In the genomic region with DNA sequence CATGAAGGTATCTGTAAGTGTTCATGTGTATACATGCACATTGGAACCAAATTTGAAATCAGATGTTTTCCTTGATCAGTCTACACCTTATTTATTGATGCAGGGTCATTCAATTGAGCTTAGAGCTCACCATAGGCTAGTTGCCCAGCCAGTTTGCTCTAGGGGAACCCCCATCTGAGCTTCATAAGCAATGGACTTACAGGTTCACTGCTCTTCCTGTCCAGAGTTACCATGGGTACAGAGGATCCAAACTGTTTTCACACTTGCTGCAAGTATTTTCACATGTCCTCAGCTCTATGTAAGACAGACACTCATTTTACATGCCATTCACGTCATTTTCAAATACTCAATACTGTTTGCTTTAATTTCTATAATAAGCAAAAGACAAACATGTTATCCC, we compare ENCODE assay signal across 26 mouse cellular contexts.
DNase-seq lines count a peak whose midpoint lies in the region; ATAC-seq and TF ChIP-seq lines count a peak whose summit lies in the region.
"Had no signal": no experiment of that assay in that cellular context is flagged by ENCODE, and none has a peak within 500 bp of the region (broad histone marks: within the 10 kb centered on the region; RNA-seq: fewer than 3 reads in every experiment).

No protein-coding gene starts in this region.

- DNase-seq in kidney, adult 2 months, result peak; percentile 60
- DNase-seq in kidney, postnatal 4 days, result no peak
- DNase-seq in kidney, adult 9 months, result peak; percentile 57
- DNase-seq in kidney, postnatal 14 days, result peak; percentile 22
- peak; percentile 8 for DNase-seq in A20 (ENCODE audit: low read depth, low spot score)
- DNase-seq in thymus, postnatal 36 days, result no peak
- DNase-seq: adrenal gland, adult 8-10 months; adrenal gland, postnatal 14 days; adrenal gland, postnatal 36 days; B cell, adult 2 months; cerebellum, adult 11-12 months; cerebellum, adult 2 months; cerebellum, adult 9-10 months; cerebellum, postnatal 10 days; cerebellum, postnatal 25 days had no signal

- TF ChIP-seq CTCF in kidney, adult 2 months (conservative IDR thresholded peaks at IDR 0.05; ENCODE audit: insufficient read depth, insufficient read length, low read depth, low read length), result no peak

- H3K9me3 ChIP-seq in kidney, embryonic 15.5 days (replicated peaks), result no peaks in the 10 kb centered on the region
- no peaks in the 10 kb centered on the region for H3K9me3 ChIP-seq in kidney, embryonic 16.5 days (ENCODE audit: low read length)
- H3K9me3 ChIP-seq: embryonic facial prominence, embryonic 10.5 days; embryonic facial prominence, embryonic 12.5 days; forebrain, embryonic 13.5 days; forebrain, embryonic 15.5 days; G1E had no signal

- no peak overlapping the region for H3K4me3 ChIP-seq in kidney, adult 2 months (ENCODE audit: insufficient read depth, low read depth, low read length)
- H3K4me3 ChIP-seq in kidney, embryonic 15.5 days (replicated peaks), result no peak overlapping the region
- no peak overlapping the region for H3K4me3 ChIP-seq in kidney, embryonic 16.5 days (ENCODE audit: low read length)
- H3K4me3 ChIP-seq: embryonic facial prominence, embryonic 10.5 days; embryonic facial prominence, embryonic 12.5 days; forebrain, embryonic 13.5 days; forebrain, embryonic 15.5 days had no signal

- 60% methylated on average over 1 of the region's 1 CpGs for WGBS in kidney, adult 2 months
- WGBS in kidney, embryonic 15.5 days, result 89% methylated on average over 1 of the region's 1 CpGs
- 87% methylated on average over 1 of the region's 1 CpGs for WGBS in kidney, embryonic 16.5 days

- H3K4me2 ChIP-seq in kidney, embryonic 15.5 days, result no peak overlapping the region
- no peak overlapping the region for H3K4me2 ChIP-seq in kidney, embryonic 16.5 days (replicated peaks; ENCODE audit: low read depth, low read length)
- H3K4me2 ChIP-seq: embryonic facial prominence, embryonic 12.5 days; forebrain, embryonic 13.5 days; forebrain, embryonic 15.5 days had no signal

- ATAC-seq in kidney, embryonic 15.5 days (replicated peaks; ENCODE audit: low FRiP score), result no peak
- ATAC-seq in kidney, embryonic 16.5 days (ENCODE audit: low FRiP score, low TSS enrichment), result no peak
- ATAC-seq: activated CD4-positive, CD25-positive, alpha-beta regulatory T cell, adult 4 months; CD4-positive, CD25-positive, alpha-beta regulatory T cell, adult 4 months; forebrain, embryonic 13.5 days; forebrain, embryonic 15.5 days; Patski had no signal

- no peaks in the 10 kb centered on the region for H3K27me3 ChIP-seq in kidney, adult 2 months (replicated peaks; ENCODE audit: control insufficient read depth, insufficient read depth, low read length)
- no peaks in the 10 kb centered on the region for H3K27me3 ChIP-seq in kidney, embryonic 15.5 days
- H3K27me3 ChIP-seq in kidney, embryonic 16.5 days (ENCODE audit: insufficient read depth, low read length), result no peaks in the 10 kb centered on the region
- H3K27me3 ChIP-seq: CH12.LX; embryonic facial prominence, embryonic 12.5 days; forebrain, embryonic 13.5 days; forebrain, embryonic 15.5 days; Patski had no signal

- H3K4me1 ChIP-seq in kidney, adult 2 months (ENCODE audit: control insufficient read depth, insufficient read depth, low read length), result peaks cover 19% of the 10 kb centered on the region; the same call in 1 of the 2 replicates
- peaks cover 22% of the 10 kb centered on the region for H3K4me1 ChIP-seq in kidney, embryonic 15.5 days
- H3K4me1 ChIP-seq in kidney, embryonic 16.5 days (ENCODE audit: insufficient read depth, low read length), result peaks cover 20% of the 10 kb centered on the region
- H3K4me1 ChIP-seq: embryonic facial prominence, embryonic 12.5 days; forebrain, embryonic 15.5 days had no signal

- no peaks in the 10 kb centered on the region for H3K36me3 ChIP-seq in kidney, adult 2 months (ENCODE audit: control insufficient read depth, insufficient read depth, low read length)
- no peaks in the 10 kb centered on the region for H3K36me3 ChIP-seq in kidney, embryonic 15.5 days
- H3K36me3 ChIP-seq in kidney, embryonic 16.5 days (ENCODE audit: insufficient read depth, low read length), result no peaks in the 10 kb centered on the region
- H3K36me3 ChIP-seq: embryonic facial prominence, embryonic 10.5 days; embryonic facial prominence, embryonic 12.5 days; forebrain, embryonic 15.5 days had no signal

- no peak overlapping the region for H3K27ac ChIP-seq in kidney, adult 2 months (ENCODE audit: insufficient read depth, low read depth, low read length)
- no peak overlapping the region for H3K27ac ChIP-seq in kidney, embryonic 15.5 days
- no peak overlapping the region for H3K27ac ChIP-seq in kidney, embryonic 16.5 days (ENCODE audit: low read length)
- H3K27ac ChIP-seq: embryonic facial prominence, embryonic 10.5 days; embryonic facial prominence, embryonic 12.5 days; forebrain, embryonic 13.5 days; forebrain, embryonic 15.5 days had no signal

- H3K9ac ChIP-seq in kidney, embryonic 15.5 days, result no peak overlapping the region
- H3K9ac ChIP-seq in kidney, embryonic 16.5 days (replicated peaks; ENCODE audit: low read length), result no peak overlapping the region
- H3K9ac ChIP-seq: embryonic facial prominence, embryonic 12.5 days; forebrain, embryonic 13.5 days; forebrain, embryonic 15.5 days had no signal

- no peak for TF ChIP-seq POLR2A in kidney, adult 2 months (IDR thresholded peaks at IDR 0.05; ENCODE audit: low read depth, low read length)

Comparison
In these comparisons a context has a peak if more than half of its experiments do, and no peak if none do; other contexts are left out.
1. DNase-seq: peak in kidney, adult 2 months (single experiment), kidney, adult 9 months (single experiment), kidney, postnatal 14 days (single experiment) and A20 (single experiment); none in kidney, postnatal 4 days (0 of 2) and thymus, postnatal 36 days (0 of 2).